Mouse (Mus musculus) mammary gland, adult 2 months (tissue): ENCODE results near the gene Itih2. TPM values are rescaled to one million over a fixed set of nuclear protein-coding genes. Genes with fewer than 3 reads are reported as not detected.

Experiments
- polyA plus RNA-seq: library from polyadenylated mRNA; depleted of rRNA; stranded (reverse); fragments of >200 nt; gene quantifications from 2 replicates; pipeline ENCODE4 v1.2.3, GENCODE M21; 2012; ENCODE audit warnings: low replicate concordance; rRNA removed

Itih2 gene
- 2.6 and 3.1 TPM in 2 replicates for polyA plus RNA-seq

GRCm38 (mm10) chr2:10131296-10131695 lies at the start of gene Itih2:
Itih2 (minus strand) TSS chr2:10131396.

GRCm38 (mm10) chr2:10153201-10154075 lies 22.2 kb upstream of the Itih2 start, which contains the start of gene Itih5:
Itih5 (plus strand) TSS chr2:10153571.

GRCm38 (mm10) chr2:10080310-10081010 lies 50.7 kb downstream of the Itih2 start, which contains the start of the genes Atp5c1 and Kin:
Atp5c1 (minus strand) TSS chr2:10080510.
Kin (plus strand) TSS chr2:10080593.

DNA sequence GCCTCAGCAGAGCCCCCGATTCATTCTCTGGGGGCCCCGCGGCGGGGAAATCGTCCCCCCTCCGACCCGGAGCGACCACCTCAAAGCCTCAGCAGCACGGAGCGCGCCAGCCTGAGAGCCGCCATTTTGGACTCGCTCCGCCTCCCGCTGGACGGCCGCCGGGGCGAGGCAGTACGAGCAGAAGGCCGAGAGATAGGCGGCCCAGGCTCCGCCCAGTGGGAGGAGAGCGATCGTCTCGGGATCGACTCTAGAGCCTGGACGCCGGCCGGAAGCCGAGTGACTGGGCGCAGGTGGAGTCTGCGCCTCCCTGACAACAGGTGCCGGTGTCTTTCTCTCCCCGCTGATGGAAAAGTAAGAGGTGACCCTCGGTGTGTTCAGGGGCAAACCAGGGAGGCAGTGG lies 82.7 kb downstream of the Itih2 start, which contains the start of gene Taf3:
Gene Taf3 (minus strand): TSS at position 136 of the 400 bp plus-strand sequence.

Other genes with a start within 250 kb of the Itih2 start
- gene 9230102O04Rik, start 241.9 kb downstream of the Itih2 start, polyA plus RNA-seq, result 0.70 and 0.98 TPM in 2 replicates
- 66.0 and 144 TPM in 2 replicates for gene Gata3, start 241.4 kb downstream of the Itih2 start, polyA plus RNA-seq
- gene Taf3, start 82.8 kb downstream of the Itih2 start, polyA plus RNA-seq, result 4.4 and 9.0 TPM in 2 replicates
- 277 and 854 TPM in 2 replicates for gene Atp5c1, start 50.9 kb downstream of the Itih2 start, polyA plus RNA-seq
- gene Kin, start 50.8 kb downstream of the Itih2 start, polyA plus RNA-seq, result 2.0 and 3.4 TPM in 2 replicates
- gene Itih5, start 22.2 kb upstream of the Itih2 start, polyA plus RNA-seq, result 37.0 and 63.4 TPM in 2 replicates
- 0.33 and 0.60 TPM in 2 replicates for gene Sfmbt2, start 239.1 kb upstream of the Itih2 start, polyA plus RNA-seq